Mouse (Mus musculus): ENCODE measurements at regions not wholly inside any gene's neighbourhood (a gene's known extent, or its start where the extent isn't known, plus 50 kb on each side); places are given as distances from the start of the nearest gene placed in this dataset.

GRCm38 (mm10) chr12:105927210-105927609, 82.8 kb upstream of the Vrk1 start:
- TF ChIP-seq POLR2A (IDR thresholded peaks at IDR 0.05; ENCODE audit: extremely low read depth, insufficient read depth, low read length) (no peak), CTCF (IDR thresholded peaks at IDR 0.05; ENCODE audit: low read depth, low read length) (no peak)
